Mouse (Mus musculus): ENCODE results near the gene Inava.

The Inava gene

GRCm38 (mm10) chr1:136167657-136168056 lies 66.4 kb downstream of the Inava start:
- DNase-seq (ENCODE audit: extremely low spot score, low read depth, low spot score): no peak

GRCm38 (mm10) chr1:136165436-136165835 lies 68.6 kb downstream of the Inava start:
- no peak for DNase-seq (ENCODE audit: extremely low spot score, low read depth, low spot score)

All from hindlimb bud, embryonic 11.5 days (tissue).